Mouse (Mus musculus) CH12.LX (cell line): ENCODE results near the gene Mroh2a. TPM values are rescaled to one million over a fixed set of nuclear protein-coding genes. Genes with fewer than 3 reads are reported as not detected.

Source experiments
- DNase-seq: peaks from one replicate; pipeline ENCODE4 v3.0.0-alpha.2; 2013; ENCODE audit errors: extremely low read depth
- H3K27ac ChIP-seq: 2 replicates; pipeline ENCODE4 v1.5.1; 2012; ENCODE audit warnings: low read depth, mild to moderate bottlenecking, control low read depth, moderate library complexity; ENCODE audit not compliant: insufficient read depth
- H3K27me3 ChIP-seq: replicated peaks from 2 replicates; pipeline ENCODE3; 2012; ENCODE audit warnings: inconsistent platforms
- H3K36me3 ChIP-seq, 2 experiments: replicated peaks in 1 of 2; 2 replicates each; pipeline versions ENCODE3 to v1.6.1; 2012; ENCODE audit warnings: inconsistent platforms in 1 of 2, low read length in 1 of 2, mild to moderate bottlenecking in 1 of 2, mixed read lengths in 1 of 2, moderate library complexity in 1 of 2; ENCODE audit not compliant: control insufficient read depth in 1 of 2, insufficient read depth in 1 of 2
- H3K4me1 ChIP-seq, 2 experiments: 2 replicates each; pipeline ENCODE4 v1.6.1; 2012; ENCODE audit warnings: inconsistent platforms in 1 of 2, moderate library complexity in 1 of 2; ENCODE audit not compliant: insufficient read depth in 2 of 2, control insufficient read depth in 1 of 2
- H3K4me2 ChIP-seq: 2 replicates; pipeline ENCODE4 v1.6.1; 2012; ENCODE audit warnings: low read depth, mild to moderate bottlenecking, control low read depth; ENCODE audit not compliant: poor library complexity, insufficient read depth, severe bottlenecking
- H3K4me3 ChIP-seq, 3 experiments: fragments of 150-350 bp in 1 of 3; sonication (generic) in 1 of 3; replicated peaks in 1 of 3; 2 replicates each; pipeline versions ENCODE3 to v1.5.1; 2011 to 2012; ENCODE audit warnings: low read depth in 2 of 3, low read length in 2 of 3, mild to moderate bottlenecking in 2 of 3, moderate library complexity in 2 of 3, control low read depth in 1 of 3, improper control_type of control experiment in 1 of 3, inconsistent platforms in 1 of 3, mixed read lengths in 1 of 3; ENCODE audit not compliant: poor library complexity in 1 of 3
- H3K79me2 ChIP-seq: replicated peaks from 2 replicates; pipeline ENCODE4 v1.6.1; 2012; ENCODE audit warnings: mild to moderate bottlenecking, moderate library complexity; ENCODE audit not compliant: control insufficient read depth, poor library complexity, insufficient read depth, severe bottlenecking; ENCODE audit errors: extremely low read depth
- H3K9ac ChIP-seq: 2 replicates; pipeline ENCODE4 v1.6.1; 2012; ENCODE audit warnings: low read depth, mild to moderate bottlenecking, control low read depth, moderate library complexity; ENCODE audit not compliant: insufficient read depth
- H3K9me3 ChIP-seq: replicated peaks from 2 replicates; pipeline ENCODE3; 2012; ENCODE audit warnings: low read length, inconsistent platforms, mixed read lengths
- BHLHE40 ChIP-seq: IDR thresholded peaks from 2 replicates; pipeline ENCODE4 v1.6.1; 2011; ENCODE audit warnings: mild to moderate bottlenecking, low read depth, low read length, improper control_type of control experiment
- CHD1 ChIP-seq: IDR thresholded peaks from 2 replicates; pipeline ENCODE4 v1.6.1; 2012; ENCODE audit warnings: low read depth, low read length, improper control_type of control experiment, inconsistent platforms
- E2F4 ChIP-seq: IDR thresholded peaks from 2 replicates; pipeline ENCODE4 v1.6.1; 2011; ENCODE audit warnings: low read depth, low read length, improper control_type of control experiment; ENCODE audit not compliant: insufficient replicate concordance
- ELF1 ChIP-seq: IDR thresholded peaks from 2 replicates; pipeline ENCODE4 v1.6.1; 2014; ENCODE audit warnings: low read depth, mild to moderate bottlenecking, inconsistent platforms, low read length, improper control_type of control experiment
- EP300 ChIP-seq: IDR thresholded peaks from 2 replicates; pipeline ENCODE4 v1.6.1; 2011; ENCODE audit warnings: low read length, improper control_type of control experiment
- ETS1 ChIP-seq: conservative IDR thresholded peaks from 2 replicates; pipeline ENCODE4 v1.6.1; 2012; ENCODE audit warnings: low read depth, mild to moderate bottlenecking, inconsistent platforms, low read length, improper control_type of control experiment, moderate library complexity
- HCFC1 ChIP-seq: IDR thresholded peaks from 2 replicates; pipeline ENCODE4 v1.6.1; 2012; ENCODE audit warnings: low read depth, mild to moderate bottlenecking, inconsistent platforms, low read length, improper control_type of control experiment
- IRF4 ChIP-seq: IDR thresholded peaks from 2 replicates; pipeline ENCODE4 v1.6.1; 2014; ENCODE audit warnings: low read depth, mild to moderate bottlenecking, inconsistent platforms, low read length, improper control_type of control experiment
- JUN ChIP-seq: IDR thresholded peaks from 2 replicates; pipeline ENCODE4 v1.6.1; 2011; ENCODE audit warnings: low read depth, mild to moderate bottlenecking, low read length, improper control_type of control experiment, moderate library complexity; ENCODE audit not compliant: insufficient read depth
- KAT2A ChIP-seq: IDR thresholded peaks from 2 replicates; pipeline ENCODE4 v1.6.1; 2012; ENCODE audit warnings: low read length, improper control_type of control experiment, inconsistent platforms; ENCODE audit not compliant: insufficient replicate concordance
- MAFK ChIP-seq: IDR thresholded peaks from 2 replicates; pipeline ENCODE4 v1.6.1; 2011; ENCODE audit warnings: low read length, improper control_type of control experiment; ENCODE audit not compliant: insufficient replicate concordance
- MAZ ChIP-seq: IDR thresholded peaks from 2 replicates; pipeline ENCODE4 v1.6.1; 2012; ENCODE audit warnings: low read depth, mild to moderate bottlenecking, inconsistent platforms, low read length, improper control_type of control experiment, moderate library complexity
- MXI1 ChIP-seq: IDR thresholded peaks from 2 replicates; pipeline ENCODE4 v1.6.1; 2011; ENCODE audit warnings: mild to moderate bottlenecking, low read depth, low read length, improper control_type of control experiment
- NELFE ChIP-seq: IDR thresholded peaks from 2 replicates; pipeline ENCODE4 v1.6.1; 2011; ENCODE audit warnings: low read depth, low read length, improper control_type of control experiment
- NRF1 ChIP-seq: IDR thresholded peaks from 2 replicates; pipeline ENCODE4 v1.6.1; 2014; ENCODE audit warnings: low read depth, mild to moderate bottlenecking, inconsistent platforms, low read length, improper control_type of control experiment, moderate library complexity
- PAX5 ChIP-seq: IDR thresholded peaks from 2 replicates; pipeline ENCODE4 v1.6.1; 2012; ENCODE audit warnings: low read length, inconsistent platforms, mixed read lengths
- POLR2A ChIP-seq: IDR thresholded peaks from 2 replicates; pipeline ENCODE4 v1.6.1; 2011; ENCODE audit warnings: low read depth, mild to moderate bottlenecking, improper control_type of control experiment, low read length
- POLR2AphosphoS2 ChIP-seq: IDR thresholded peaks from 2 replicates; pipeline ENCODE4 v1.6.1; 2011; ENCODE audit warnings: low read depth, low read length, improper control_type of control experiment
- RAD21 ChIP-seq: IDR thresholded peaks from 2 replicates; pipeline ENCODE4 v1.6.1; 2011; ENCODE audit warnings: low read depth, mild to moderate bottlenecking, low read length, improper control_type of control experiment, moderate library complexity
- RCOR1 ChIP-seq: conservative IDR thresholded peaks from 2 replicates; pipeline ENCODE4 v1.6.1; 2012; ENCODE audit warnings: low read depth, mild to moderate bottlenecking, inconsistent platforms, low read length, improper control_type of control experiment
- SIN3A ChIP-seq: IDR thresholded peaks from 2 replicates; pipeline ENCODE4 v1.6.1; 2012; ENCODE audit warnings: low read length, improper control_type of control experiment, inconsistent platforms
- TCF12 ChIP-seq: IDR thresholded peaks from 2 replicates; pipeline ENCODE4 v1.6.1; 2014; ENCODE audit warnings: low read depth, mild to moderate bottlenecking, inconsistent platforms, low read length, improper control_type of control experiment
- UBTF ChIP-seq: IDR thresholded peaks from 2 replicates; pipeline ENCODE4 v1.6.1; 2012; ENCODE audit warnings: low read depth, mild to moderate bottlenecking, inconsistent platforms, low read length, improper control_type of control experiment, moderate library complexity
- USF1 ChIP-seq: IDR thresholded peaks from 2 replicates; pipeline ENCODE4 v1.6.1; 2014; ENCODE audit warnings: low read depth, mild to moderate bottlenecking, inconsistent platforms, low read length, improper control_type of control experiment
- USF2 ChIP-seq: conservative IDR thresholded peaks from 2 replicates; pipeline ENCODE4 v1.6.1; 2011; ENCODE audit warnings: low read depth, low read length, improper control_type of control experiment
- ZC3H11A ChIP-seq: IDR thresholded peaks from 2 replicates; pipeline ENCODE4 v1.6.1; 2012; ENCODE audit warnings: low read depth, mild to moderate bottlenecking, inconsistent platforms, low read length, improper control_type of control experiment
- ZKSCAN1 ChIP-seq: IDR thresholded peaks from 2 replicates; pipeline ENCODE4 v1.6.1; 2012; ENCODE audit warnings: low read depth, inconsistent platforms, low read length, improper control_type of control experiment, borderline replicate concordance
- ZMIZ1 ChIP-seq: IDR thresholded peaks from 2 replicates; pipeline ENCODE4 v1.6.1; 2012; ENCODE audit warnings: low read depth, mild to moderate bottlenecking, inconsistent platforms, low read length, improper control_type of control experiment
- ZNF384 ChIP-seq: IDR thresholded peaks from 2 replicates; pipeline ENCODE4 v1.6.1; 2012; ENCODE audit warnings: low read depth, low read length, improper control_type of control experiment, inconsistent platforms
- dilution Hi-C: fragments of 300-500 bp; cut with MboI; formaldehyde crosslinking; loops from 2 replicates; pipeline ENCODE4 v1.14.3; 2020; ENCODE audit warnings: low sequenced_read_pairs; ENCODE audit not compliant: extremely low pct_unique_long_range_greater_than_20kb, extremely low pct_ligation_motif_present
- in situ Hi-C: fragments of 300-500 bp; cut with MboI; formaldehyde crosslinking; loops from 3 replicates; pipeline ENCODE4 v1.14.3; 2019; ENCODE audit warnings: low sequenced_read_pairs, low pct_ligation_motif_present, low pct_unique_long_range_greater_than_20kb, mixed read lengths
- polyA plus RNA-seq: library from polyadenylated mRNA; unstranded; fragments of >175 nt; gene quantifications from 2 replicates; pipeline ENCODE4 v1.2.1, GENCODE M21; 2012; ENCODE audit warnings: low read depth; ENCODE audit not compliant: insufficient read length
- total RNA-seq, 2 experiments: library from RNA; depleted of rRNA; stranded (reverse); fragments of 300-350 nt in 1 of 2; fragments of >200 nt in 1 of 2; gene quantifications; 2 replicates each; pipeline ENCODE4 v1.2.3; 2012 to 2014

Mroh2a gene
- total and polyA plus RNA-seq, 3 experiments: 0.17 to 1.0 TPM; not detected in 1

DNA sequence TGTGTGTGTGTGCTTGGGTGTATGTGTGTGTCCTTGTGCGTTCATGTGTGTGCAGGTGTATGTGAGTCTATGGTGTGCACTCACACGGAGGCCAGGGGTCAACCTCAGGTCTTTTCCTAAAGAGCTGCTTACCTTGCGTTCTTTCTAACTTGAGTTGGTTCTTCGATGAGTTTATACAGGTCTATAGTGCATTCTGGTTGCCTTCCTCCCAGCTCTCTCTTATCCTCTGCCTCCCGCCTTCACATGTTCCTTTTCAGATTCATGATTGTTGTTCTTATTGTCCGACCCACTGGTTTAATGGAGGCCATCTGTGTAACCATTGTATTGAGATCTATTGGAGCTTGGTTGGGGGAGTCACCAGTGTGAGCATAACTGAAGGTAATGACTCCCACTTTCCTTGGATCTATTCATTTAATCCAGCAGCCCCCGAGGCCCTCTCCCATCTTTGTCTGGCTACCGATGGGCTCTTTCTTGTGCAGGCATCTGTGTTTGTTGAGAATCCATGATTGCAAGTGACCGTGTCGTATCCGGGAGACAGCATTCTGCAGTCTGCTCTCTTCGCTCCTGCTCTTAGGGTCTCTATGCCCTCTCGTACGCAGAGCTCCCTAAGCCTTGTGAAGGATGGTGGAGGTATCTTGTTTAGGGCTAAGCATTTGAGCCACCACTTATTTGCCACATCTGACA is 75.4 kb downstream of the Mroh2a start:
- dilution Hi-C loops: no loop called here
- H3K36me3 ChIP-seq: no peaks in the 10 kb centered on the region

GRCm38 (mm10) chr1:88303762-88304161 is 77.0 kb downstream of the Mroh2a start:
- Histone ChIP-seq H3K27ac (no peak overlapping the region), H3K79me2 (no peaks in the 10 kb centered on the region), H3K27me3 (peaks cover 20% of the 10 kb centered on the region), H3K9ac (no peak overlapping the region), H3K9me3 (peaks cover 33% of the 10 kb centered on the region)
- DNase-seq: no peak
- TF ChIP-seq POLR2A (no peak), TCF12 (no peak), POLR2AphosphoS2 (no peak), E2F4 (no peak), USF2 (no peak), ZMIZ1 (no peak; the same call in 1 of the 2 replicates), MXI1 (no peak), ETS1 (no peak), ZNF384 (no peak), MAFK (no peak), IRF4 (no peak), BHLHE40 (no peak), PAX5 (no peak), ZKSCAN1 (no peak), ELF1 (no peak), CHD1 (no peak)
- TF ChIP-seq, all 38 proteins: peak for 0
- in situ Hi-C loops (no loop called here), dilution Hi-C loops (no loop called here)
- Histone ChIP-seq H3K36me3 (no peaks in the 10 kb centered on the region), H3K4me1 (no peaks in the 10 kb centered on the region), H3K4me2 (no peak overlapping the region), H3K4me3 (no peak overlapping the region)

More for the DNA sequence above, 75.4 kb downstream of the Mroh2a start:
- Histone ChIP-seq H3K27me3 (peaks cover 30% of the 10 kb centered on the region), H3K27ac (no peak overlapping the region), H3K4me3 (no peak overlapping the region), H3K4me2 (no peak overlapping the region), H3K9ac (no peak overlapping the region), H3K4me1 (no peaks in the 10 kb centered on the region), H3K79me2 (no peaks in the 10 kb centered on the region), H3K9me3 (peaks cover 31% of the 10 kb centered on the region)
- DNase-seq: no peak
- no peak for TF ChIP-seq UBTF
- peak; percentile 21; the same call in 1 of the 2 replicates for TF ChIP-seq NELFE
- no peak for TF ChIP-seq ZNF384
- TF ChIP-seq USF1: no peak
- TF ChIP-seq RAD21: no peak
- TF ChIP-seq CHD1: no peak
- TF ChIP-seq IRF4: no peak
- TF ChIP-seq MAZ: no peak
- no peak for TF ChIP-seq MXI1
- TF ChIP-seq KAT2A: no peak
- TF ChIP-seq EP300: no peak
- TF ChIP-seq ZKSCAN1: no peak
- TF ChIP-seq MAFK: no peak
- TF ChIP-seq RCOR1: 0 out of 2 replicates have a peak, but pooled peaks have one; percentile 37
- TF ChIP-seq NRF1: no peak
- no peak for TF ChIP-seq TCF12
- TF ChIP-seq ZC3H11A: no peak
- no peak for TF ChIP-seq SIN3A
- TF ChIP-seq ZMIZ1: 0 out of 2 replicates have a peak, but pooled peaks have one; percentile 26
- TF ChIP-seq JUN: no peak
- TF ChIP-seq HCFC1: no peak
- in situ Hi-C loops: no loop called here
